Mouse (Mus musculus): ENCODE data around the gene Col9a1.

The Col9a1 gene

DNA sequence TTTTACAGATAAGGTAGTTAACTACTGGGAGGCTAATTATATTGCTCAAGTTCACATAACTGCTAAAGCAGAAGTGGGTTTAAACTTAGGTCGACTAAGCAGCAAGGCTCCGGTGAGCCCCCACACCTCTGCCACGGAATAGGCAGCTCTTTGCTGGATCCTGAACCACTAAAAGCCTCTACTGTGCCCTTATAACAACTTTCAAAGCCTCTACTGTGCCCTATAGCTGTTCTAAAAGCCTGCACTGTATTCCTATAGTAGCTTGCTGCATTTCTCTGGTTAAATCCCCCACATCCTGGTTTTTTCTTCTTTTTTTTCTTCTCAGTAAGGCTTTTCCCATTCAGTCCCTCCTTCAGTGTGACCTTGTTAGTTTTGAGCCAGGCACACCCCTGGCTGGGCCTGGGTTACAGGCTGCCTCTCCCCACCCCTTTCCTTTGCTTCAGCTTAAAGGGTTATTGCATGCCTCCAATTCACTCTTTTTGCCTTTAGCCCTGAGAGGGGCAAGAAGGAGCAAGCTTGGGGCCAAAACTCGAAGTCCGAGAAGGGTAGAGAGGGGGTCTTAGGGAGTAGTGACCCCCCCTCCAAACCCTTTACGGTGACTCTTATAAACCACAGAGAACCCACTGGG, at the start of gene Col9a1:
Col9a1 (plus strand) TSS at position 387 of the 628 bp plus-strand sequence.
- in situ Hi-C loops (cut with MboI) = no loop called here

DNA sequence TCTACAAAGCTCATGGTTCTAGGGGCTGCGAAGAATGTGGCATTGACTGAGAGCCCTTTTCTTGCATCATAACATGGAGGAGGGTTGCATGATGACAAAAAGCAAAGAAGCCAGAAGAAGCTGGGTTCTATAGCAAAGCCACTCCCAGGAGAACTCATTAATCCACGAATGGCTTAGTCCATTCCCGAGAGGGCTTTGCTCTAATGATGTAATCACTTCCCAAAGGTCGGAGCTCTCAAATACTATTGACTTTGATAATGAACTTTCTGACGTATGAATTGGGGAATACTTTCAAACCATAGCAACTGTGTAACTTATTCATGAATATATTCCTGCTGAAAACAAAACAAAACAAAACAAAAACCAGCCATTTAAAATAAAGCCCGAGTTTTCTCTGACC, 49.5 kb upstream of the Col9a1 start:
- in situ Hi-C loops (cut with MboI) = no loop called here

DNA sequence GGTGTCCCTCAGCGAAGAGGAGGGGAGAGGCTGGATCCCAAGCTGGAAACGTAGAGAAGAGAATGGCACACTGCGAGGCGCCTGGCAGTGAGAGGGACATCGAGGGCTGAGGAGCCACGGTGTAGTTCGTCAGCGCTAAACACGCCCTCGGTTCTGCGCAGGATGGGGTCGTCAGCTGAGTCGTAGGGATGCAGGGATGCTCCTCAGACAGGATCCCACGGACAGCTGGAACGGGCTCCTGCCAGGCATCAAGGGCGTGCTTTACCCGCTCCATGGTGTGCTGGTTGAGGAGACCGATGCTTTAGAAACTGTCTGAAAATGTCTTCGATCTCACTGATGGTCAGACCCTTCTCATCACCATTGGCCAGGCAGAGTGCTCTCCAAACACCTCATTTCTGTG, 43.6 kb upstream of the Col9a1 start:
- in situ Hi-C loops (cut with MboI) = no loop called here

DNA sequence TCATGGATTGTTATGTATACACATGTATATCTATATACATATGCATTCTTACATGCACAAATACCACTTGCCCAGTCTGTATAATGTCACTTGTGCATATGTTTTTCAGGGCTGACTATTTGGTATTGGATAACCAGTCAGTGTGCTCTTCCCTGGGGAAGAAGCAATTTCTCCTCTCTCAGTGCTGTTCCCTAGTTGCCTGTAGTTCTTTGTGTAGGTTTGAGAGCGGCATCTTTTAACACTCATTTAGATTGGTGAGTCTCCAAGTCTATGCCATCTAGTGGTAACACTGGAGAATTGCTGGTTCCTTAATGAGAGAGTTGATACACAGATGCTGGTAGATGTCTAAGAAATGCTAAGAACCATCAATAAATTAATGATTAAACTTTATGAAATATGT, 42.6 kb upstream of the Col9a1 start:
- in situ Hi-C loops (cut with MboI) = no loop called here

DNA sequence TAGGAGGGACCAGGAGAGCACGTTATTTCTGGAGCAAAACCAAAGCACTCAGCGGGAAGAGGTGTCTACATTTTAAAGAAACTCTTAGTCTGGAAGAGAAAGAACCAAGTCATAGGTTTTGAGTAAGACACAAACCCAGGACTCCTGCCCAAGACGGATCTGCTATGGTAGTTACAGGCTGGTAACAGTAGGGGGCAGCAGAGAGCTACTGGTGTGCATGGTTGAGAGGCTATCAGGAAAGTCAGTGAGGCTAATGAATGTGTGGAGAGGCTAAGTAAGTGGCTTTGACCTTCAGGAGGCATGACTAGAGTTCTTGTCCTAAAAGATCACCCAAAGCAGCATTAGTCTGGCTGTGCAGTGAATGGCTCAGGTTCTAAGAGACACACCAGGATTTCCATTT, 40.3 kb upstream of the Col9a1 start:
- in situ Hi-C loops (cut with MboI) = no loop called here

DNA sequence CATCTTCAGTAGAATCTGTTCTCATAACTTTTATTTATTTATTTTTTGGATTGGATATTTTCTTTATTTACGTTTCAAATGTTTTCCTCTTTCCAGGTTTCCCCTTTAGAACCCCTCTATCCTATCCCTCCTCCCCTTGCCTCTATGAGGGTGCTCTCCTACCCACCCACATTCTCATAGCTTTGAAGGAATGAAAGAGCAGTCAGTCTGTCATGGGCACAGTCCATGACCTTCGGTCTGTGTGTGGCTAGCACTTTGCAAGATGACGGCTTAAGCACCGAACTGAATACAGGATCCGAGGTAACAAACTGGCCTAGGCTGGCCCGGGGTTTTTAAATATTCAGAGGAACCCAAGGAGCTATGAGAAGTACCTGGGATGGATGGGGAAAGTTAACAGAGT, 36.9 kb upstream of the Col9a1 start:
- in situ Hi-C loops (cut with MboI) = no loop called here

DNA sequence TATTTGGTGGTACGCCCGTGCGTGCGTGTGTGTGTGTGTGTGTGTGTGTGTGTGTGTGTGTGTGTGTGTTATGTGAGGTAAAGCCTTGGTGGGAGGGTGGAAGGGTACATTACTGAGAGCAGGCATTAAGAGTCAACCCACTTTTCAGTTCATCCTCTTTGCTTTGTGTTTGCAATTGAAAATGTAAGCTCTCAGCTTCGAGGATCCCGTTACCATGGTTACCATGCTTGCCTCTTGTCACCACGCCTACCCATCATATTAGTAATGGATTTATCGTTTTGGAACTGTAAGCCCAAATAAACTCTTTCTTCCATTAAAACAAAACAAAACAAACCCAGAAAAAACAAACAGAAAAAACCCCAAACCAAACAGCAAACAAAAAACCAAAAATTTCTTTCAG, 33.9 kb upstream of the Col9a1 start:
- in situ Hi-C loops (cut with MboI) = no loop called here

DNA sequence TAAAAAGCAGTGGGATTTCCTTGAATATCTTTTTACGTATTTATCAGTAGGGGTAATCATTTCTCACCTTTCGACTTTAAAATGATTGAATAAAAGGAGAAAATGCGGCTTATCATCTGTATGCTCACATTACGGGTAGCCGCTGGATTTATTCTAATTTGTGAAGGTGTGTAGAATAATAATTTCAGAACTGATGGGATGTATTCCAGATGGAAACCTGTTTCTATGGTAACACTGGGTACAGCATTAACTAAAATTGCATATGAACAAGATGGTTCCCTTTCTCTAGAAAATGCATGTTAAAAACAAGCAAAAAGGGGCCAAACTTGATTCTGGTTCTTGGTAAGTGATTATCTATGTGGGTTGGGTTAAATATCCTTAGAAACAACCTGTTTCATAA, 19.7 kb upstream of the Col9a1 start:
- in situ Hi-C loops (cut with MboI) = no loop called here

DNA sequence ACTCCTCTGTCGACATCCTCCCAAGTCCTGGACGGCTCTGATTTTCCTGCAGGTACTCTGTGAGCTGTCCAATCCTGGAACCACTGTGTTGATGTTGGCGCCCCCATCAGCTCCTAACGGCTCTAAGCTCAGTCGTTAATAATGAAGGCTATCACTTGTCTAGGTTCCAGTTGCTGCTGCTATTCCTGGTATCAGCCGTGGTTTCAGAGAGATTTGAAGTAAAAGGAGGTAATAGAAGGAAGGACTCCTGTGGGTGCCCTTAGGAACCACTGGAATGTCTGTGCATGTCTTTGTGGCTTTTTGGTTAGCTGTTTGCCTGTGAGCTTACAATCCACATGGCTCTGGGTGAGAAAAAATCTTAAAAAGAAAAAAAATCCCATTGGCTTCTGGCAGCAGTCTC, 8.0 kb upstream of the Col9a1 start:
- in situ Hi-C loops (cut with MboI) = no loop called here

DNA sequence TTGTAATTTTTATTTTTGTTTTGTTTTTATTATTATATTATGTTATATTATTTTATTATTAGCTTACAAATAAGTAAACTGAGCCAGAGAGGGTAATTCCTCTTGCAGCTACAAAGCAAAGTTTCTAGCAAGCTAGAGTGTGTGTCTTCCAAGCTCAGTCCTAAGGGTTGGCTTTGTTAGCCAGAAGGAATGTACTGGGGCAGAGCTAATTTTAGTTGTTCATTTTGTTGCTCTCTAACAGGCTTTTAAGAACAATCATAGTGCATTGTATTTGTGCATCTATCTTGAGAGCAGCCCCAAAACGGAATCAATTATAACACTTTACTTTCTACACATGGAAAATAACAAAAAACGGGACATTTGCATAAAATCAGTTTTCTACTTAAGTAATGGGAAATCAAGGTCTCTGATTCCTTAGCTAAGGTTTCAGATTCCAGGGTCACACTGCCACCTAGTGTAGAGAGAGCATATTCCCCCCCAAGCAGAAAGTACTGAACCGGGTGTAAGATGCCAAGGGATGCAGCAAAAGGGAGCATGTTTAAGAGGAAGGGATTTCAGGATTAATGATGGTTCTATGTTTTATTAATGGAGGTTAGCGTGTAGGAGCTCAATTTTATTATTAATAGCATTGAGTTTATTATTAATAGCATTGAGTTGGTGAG, 6.1 kb upstream of the Col9a1 start:
- in situ Hi-C loops (cut with MboI) = no loop called here

DNA sequence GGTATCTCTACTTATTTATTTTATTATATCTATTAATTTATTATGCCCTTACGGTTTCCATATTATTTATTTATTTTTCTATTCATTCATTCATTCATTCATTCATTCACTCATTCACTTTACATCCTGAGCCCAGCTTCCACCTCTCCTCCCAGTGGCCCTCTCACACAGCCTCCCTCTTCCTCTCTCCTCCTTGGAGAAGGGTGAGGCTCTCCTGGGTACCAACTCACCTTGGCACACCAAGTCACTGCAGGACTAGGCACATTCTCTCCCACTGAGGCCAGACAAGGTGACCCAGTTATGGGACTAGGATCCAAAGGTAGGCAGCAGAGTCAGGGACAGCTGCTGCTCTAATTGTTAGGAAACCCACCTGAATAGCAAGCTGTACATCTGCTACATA, 5.5 kb upstream of the Col9a1 start:
- in situ Hi-C loops (cut with MboI) = no loop called here

DNA sequence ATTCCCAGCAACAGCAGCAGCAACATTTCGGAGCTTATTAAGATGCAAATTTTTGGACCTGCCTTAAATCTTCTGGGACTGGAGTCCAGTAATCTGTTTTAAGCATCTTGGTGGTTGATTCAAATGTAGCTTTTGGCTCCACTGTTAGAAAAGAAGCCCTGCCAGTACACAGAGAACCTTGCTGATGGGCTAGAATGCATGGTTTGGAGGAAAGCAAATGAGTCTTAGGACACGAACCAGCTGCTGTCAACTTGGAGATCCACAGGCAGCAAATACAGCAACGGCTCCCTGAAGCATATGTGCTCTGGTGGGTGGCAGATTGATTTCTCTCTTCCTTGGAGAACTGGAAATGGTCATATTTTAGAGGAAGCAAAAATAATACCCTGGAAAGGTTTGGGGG, 4.8 kb upstream of the Col9a1 start:
- in situ Hi-C loops (cut with MboI) = no loop called here

DNA sequence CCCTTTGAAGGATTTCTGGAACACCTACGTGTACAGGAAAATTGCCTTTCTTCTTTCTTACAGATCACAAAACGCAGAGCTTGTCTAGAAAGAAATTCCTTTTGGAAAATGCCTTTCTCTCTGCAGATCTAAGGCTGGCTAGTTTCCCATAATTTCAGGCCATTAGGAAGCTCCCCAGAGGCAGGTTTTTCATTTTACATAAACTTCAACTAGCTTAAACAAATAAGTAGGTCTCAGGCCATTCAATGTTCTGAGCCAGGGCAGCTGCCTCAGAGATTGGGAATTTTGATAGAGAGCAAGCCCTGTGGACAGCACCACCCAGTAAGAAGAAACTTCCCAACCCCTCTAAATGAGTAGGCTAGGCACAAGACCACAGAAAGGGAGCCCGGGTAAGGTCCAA, 1.6 kb upstream of the Col9a1 start:
- in situ Hi-C loops (cut with MboI) = no loop called here

DNA sequence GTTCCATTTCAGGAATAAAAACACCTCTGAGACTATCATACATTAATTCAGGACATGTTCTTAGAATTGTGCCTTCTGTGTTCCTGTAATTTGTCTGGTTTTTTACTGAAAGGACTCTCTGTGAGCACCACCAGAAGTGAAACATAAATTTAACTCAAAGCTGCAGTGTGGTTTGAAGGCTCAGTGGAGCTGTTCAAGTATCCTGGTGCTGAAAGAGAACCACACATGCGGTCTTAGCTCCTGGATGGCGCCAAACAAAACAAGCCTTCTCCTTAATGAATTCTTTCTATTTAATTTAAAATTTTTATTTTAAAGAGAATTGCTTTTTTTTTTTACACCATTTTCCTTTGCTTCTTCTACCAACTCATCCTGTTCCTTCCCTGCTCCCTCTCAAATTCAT, 2.4 kb downstream of the Col9a1 start:
- in situ Hi-C loops (cut with MboI) = no loop called here

DNA sequence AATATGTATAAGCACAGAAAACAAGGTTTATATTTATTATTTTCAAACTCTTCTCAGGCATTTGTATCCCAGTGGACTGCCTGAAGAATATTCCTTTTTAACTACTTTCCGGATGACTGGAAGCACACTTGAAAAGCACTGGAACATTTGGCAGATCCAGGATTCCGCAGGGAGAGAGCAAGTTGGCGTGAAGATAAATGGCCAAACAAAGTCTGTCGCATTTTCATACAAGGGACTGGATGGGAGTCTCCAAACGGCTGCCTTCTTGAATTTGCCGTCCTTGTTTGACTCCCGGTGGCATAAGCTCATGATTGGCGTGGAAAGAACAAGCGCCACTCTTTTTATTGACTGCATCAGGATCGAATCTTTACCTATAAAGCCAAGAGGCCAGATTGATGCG, 7.6 kb downstream of the Col9a1 start:
- in situ Hi-C loops (cut with MboI) = no loop called here

DNA sequence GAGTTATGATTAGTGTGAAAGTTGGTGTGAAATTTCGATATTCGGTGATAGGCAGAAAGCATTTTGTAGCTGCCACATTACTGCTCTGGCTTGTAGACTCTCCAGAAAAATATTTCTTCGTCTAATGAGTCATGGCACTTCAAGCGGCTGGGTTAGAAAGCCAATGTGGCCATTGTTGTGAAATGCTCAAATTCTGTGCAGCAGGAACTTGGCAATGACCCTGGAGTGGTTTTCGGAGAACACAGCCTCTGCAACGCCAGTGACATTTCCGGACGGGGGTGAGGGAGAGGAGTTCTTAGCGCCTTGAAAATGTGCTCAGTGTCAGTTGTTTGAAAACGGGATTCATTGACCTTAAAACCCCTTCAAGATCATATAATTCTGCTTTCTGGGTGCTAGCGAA, 9.6 kb downstream of the Col9a1 start:
- in situ Hi-C loops (cut with MboI) = no loop called here

DNA sequence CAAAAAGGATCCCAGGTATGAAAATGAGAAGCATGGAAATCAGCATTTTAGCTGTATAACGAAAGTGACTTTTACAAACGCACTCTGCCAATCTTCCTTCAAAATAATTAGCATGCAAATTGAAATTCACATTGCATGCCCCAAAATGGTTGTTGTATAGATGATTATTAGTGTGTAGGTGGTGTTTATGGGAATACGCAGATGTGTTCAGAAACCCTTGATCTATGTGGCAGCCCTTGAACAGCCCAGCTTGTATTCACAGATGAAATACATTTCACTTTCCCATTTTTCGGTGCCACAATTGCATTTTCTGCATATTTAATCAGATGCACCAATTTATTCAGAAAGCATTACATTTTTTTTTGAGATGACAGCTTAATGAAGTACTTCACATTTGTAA, 14.3 kb downstream of the Col9a1 start:
- in situ Hi-C loops (cut with MboI) = no loop called here

DNA sequence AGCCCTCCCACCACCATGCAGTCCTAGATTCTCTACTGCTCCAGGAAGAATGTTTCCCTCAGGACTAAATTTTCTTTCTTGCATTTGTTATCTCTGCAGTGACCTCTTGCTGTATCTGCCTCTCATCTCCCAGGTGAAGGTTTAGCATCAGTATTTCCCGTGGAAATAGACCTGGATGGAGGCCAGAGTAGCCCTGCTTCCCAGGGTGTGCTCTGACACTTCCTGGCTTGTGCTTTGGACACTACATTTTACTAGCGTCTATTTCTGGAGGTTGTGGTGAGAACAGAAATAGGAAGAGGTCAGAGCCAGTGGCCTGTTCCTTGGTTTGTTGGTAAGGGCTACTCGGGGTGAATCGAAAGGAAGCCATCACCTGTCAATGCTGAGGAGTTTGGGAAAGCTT, 16.7 kb downstream of the Col9a1 start:
- in situ Hi-C loops (cut with MboI) = no loop called here

DNA sequence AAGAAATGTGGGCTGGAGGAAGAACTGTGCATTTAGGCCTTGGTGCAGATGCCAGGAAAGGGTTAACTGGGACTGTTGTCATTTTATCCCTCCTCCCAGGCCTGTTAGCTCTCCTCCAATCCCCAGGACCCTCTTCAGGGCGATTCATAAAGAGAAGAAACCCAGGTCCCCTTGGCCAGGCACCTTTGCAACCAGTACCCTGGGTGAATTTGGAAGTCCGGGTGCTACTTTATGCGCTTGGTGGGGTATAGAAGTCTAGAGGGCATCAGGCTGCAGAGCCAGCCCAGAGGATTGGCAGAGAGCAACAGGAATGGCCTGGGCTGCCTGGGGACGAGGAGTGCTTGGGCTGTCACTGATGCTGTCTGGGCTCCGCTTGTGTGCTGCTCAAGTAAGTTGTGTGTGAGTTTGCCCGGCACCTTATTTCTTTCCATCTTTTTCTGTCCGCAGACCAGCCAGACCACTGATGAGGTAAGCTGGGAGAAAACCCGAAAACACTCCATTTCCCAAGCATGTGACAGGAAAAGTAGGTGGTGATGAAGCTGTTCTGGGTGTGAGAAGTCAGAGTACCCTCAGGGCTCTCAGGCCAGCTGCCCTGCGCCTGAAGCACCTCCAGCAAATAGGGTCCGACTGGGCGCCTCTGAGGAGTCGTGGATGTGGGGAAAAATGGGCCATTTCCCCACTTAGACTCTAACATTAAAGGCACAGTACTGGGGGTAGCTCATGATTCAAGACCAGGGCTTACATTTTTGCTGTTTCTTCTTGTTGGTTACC, 17.8 kb downstream of the Col9a1 start:
- in situ Hi-C loops (cut with MboI) = no loop called here

DNA sequence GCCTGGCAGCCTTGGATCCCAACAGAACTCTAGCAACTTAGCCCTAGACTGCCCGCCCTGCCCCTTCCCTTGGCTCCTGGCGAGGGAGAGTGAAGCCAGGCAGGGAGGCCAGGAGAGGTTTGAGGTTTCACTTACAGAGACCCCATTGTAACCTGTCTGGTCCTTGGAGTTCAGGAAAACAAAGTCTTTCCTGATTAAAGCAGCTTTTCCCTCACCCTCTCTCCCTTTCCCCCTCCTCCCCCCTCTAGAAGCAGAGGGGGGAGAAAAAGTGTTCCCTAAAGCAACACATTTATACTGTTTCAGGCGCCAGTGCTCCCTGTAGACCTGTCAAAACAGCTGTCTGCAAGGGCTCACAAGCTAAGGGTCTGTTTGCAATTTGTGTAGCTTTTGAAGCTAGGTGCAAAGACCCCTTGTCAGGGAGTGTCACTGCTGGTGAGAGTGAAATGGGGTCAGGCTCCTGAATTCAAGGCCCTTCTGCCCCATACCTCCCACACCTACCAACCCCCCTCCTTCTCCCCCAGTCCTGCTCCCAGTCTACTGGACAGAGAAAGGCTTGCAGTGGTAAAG, 18.6 kb downstream of the Col9a1 start:
- in situ Hi-C loops (cut with MboI) = no loop called here

DNA sequence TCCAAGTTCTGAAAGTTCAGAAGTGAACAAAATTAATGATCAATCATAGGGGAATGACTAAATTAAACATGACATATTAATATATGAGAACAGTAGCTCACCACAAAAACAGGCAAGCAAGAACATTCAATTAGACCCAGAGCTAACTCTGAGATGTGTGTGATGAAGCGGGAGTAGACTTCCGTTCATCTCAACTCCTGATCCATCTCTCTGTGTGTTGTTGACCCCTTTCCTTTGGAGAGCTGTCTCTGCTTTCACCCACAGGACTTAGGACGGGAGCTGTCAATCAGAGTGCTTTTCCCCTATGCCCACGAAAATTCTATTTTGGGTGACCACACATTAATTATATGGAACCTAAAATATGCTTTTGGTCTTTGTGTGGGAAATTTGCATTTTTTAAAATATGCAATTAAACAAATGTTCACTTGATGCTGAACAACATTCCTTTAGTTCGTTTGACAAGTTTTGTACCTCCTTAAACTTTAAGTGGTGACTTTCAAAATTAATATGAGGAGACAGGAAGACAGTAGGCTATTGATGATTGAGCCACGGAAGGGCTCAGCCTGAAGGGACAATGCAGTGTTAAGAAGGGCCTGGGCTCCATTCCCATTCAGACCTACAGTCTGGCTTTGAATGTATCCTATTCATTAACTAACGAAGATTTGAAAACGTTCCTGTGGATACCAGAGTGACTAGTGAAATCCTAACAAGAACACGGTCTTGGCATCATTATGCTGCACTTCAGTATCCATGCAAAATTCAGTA, 34.4 kb downstream of the Col9a1 start:
- in situ Hi-C loops (cut with MboI) = no loop called here

DNA sequence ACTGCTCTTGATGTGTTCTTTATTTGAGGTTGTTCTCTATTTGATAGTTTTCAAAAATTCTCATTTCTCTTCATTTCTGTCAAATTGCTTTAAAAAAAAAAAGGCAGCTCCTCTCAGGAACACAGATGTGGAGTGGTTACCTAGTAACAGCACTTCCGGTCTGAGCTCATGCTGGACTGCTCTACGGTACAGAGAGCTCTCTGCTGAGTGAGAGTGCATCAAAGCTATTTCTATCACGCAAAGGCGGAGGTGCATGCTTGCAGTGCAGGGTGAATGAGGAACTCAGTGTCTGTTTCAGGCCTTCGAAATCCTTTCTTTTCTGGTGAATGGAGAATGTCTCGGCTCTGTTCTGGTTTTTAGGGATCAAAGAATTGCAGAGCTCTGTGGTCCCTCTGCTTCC, 41.6 kb downstream of the Col9a1 start:
- in situ Hi-C loops (cut with MboI) = no loop called here

Measured in mature B cell (primary cell).